Mouse (Mus musculus) liver, embryonic 13.5 days (tissue): ENCODE data around the gene Smco3. TPM values are rescaled to one million over a fixed set of nuclear protein-coding genes. Genes with fewer than 3 reads are reported as not detected.

Experiments
- ATAC-seq: fragments of 200-750 bp; cut with Nextera tagmentation; 2 replicates; pipeline ENCODE4 v1.8.0; 2017; ENCODE audit warnings: low read depth, mild to moderate bottlenecking, moderate number of reproducible peaks, moderate library complexity
- DNase-seq: peaks from one replicate; pipeline ENCODE4 v3.0.0; 2022
- H3K27ac ChIP-seq: fragments of 300-500 bp; sonication (generic); 2 replicates; pipeline ENCODE4 v1.5.1; 2015; ENCODE audit warnings: moderate library complexity, mild to moderate bottlenecking, inconsistent platforms
- H3K27me3 ChIP-seq: fragments of 300-500 bp; sonication (generic); 2 replicates; pipeline ENCODE4 v1.6.1; 2015; ENCODE audit warnings: mild to moderate bottlenecking, inconsistent platforms
- H3K36me3 ChIP-seq: fragments of 300-500 bp; sonication (generic); 2 replicates; pipeline ENCODE4 v1.6.1; 2015; ENCODE audit warnings: mild to moderate bottlenecking, inconsistent platforms
- H3K4me1 ChIP-seq: fragments of 300-500 bp; sonication (generic); replicated peaks from 2 replicates; pipeline ENCODE4 v1.6.1; 2015; ENCODE audit warnings: inconsistent platforms
- H3K4me2 ChIP-seq: fragments of 300-500 bp; sonication (generic); 2 replicates; pipeline ENCODE4 v1.6.1; 2015; ENCODE audit warnings: inconsistent platforms, mild to moderate bottlenecking, moderate library complexity
- H3K4me3 ChIP-seq: fragments of 300-500 bp; sonication (generic); replicated peaks from 2 replicates; pipeline ENCODE4 v1.5.1; 2015; ENCODE audit warnings: mild to moderate bottlenecking, inconsistent platforms
- H3K9ac ChIP-seq: fragments of 300-500 bp; sonication (generic); 2 replicates; pipeline ENCODE4 v1.6.1; 2015; ENCODE audit warnings: mild to moderate bottlenecking, inconsistent platforms
- H3K9me3 ChIP-seq: fragments of 300-500 bp; sonication (generic); replicated peaks from 2 replicates; pipeline ENCODE4 v1.6.1; 2016; ENCODE audit warnings: inconsistent platforms
- WGBS: fragments of 180-500 bp; shearing (Covaris S2); methylation state at CpG from one replicate; pipeline ENCODE4 v1.1.7; 2015; ENCODE audit not compliant: insufficient replicate concordance; 5-methylcytosine and 5-hydroxymethylcytosine counted together
- polyA plus RNA-seq: library from polyadenylated mRNA; unstranded; fragments of >200 nt; fragmentation: Nextera tagmentation; extraction: Ambion mirVana; gene quantifications from 2 replicates; pipeline ENCODE4 v1.2.1, GENCODE M21; 2015

Gene Smco3
- polyA plus RNA-seq, 1 experiment from 2014 or later: not detected

DNA sequence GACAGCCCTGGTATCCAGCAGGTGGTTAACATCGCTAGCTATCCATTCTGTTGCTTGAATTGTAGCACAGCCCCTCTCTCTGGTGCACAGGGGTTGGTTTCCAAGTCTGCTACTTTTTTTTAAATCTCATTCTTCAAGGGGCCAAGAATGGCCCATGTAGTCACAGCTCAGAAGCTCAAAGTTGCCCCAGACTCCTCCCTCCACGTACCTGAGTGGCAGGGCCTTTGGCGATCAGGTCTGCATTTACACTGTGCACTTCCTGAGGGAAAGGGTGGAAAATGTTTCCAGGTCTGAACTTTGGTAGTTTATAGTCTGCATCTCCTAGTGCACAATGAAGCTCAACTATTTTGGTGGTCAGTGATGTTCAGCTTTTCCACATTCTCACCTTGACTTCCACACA, 12.0 kb upstream of the Smco3 start:
- Histone ChIP-seq H3K9me3 (no peaks in the 10 kb centered on the region), H3K4me1 (peaks cover 53% of the 10 kb centered on the region), H3K36me3 (peaks cover 66% of the 10 kb centered on the region), H3K27ac (no peak overlapping the region), H3K4me2 (no peak overlapping the region), H3K4me3 (no peak overlapping the region), H3K27me3 (no peaks in the 10 kb centered on the region), H3K9ac (no peak overlapping the region)
- WGBS: 88% methylated on average over 3 of the region's 3 CpGs
- no peak for DNase-seq
- no peak for ATAC-seq

GRCm38 (mm10) chr6:136845706-136846480, 10.6 kb upstream of the Smco3 start:
- Histone ChIP-seq H3K27ac (no peak overlapping the region), H3K27me3 (no peaks in the 10 kb centered on the region), H3K9ac (no peak overlapping the region), H3K9me3 (no peaks in the 10 kb centered on the region), H3K4me2 (no peak overlapping the region), H3K36me3 (peaks cover 52% of the 10 kb centered on the region), H3K4me3 (no peak overlapping the region), H3K4me1 (peaks cover 40% of the 10 kb centered on the region)
- ATAC-seq: no peak
- 81% methylated on average over 5 of the region's 5 CpGs for WGBS
- no peak for DNase-seq

- WGBS: 72% methylated on average over 2 of the region's 2 CpGs
- H3K4me1 ChIP-seq: peaks cover 30% of the 10 kb centered on the region
- no peak overlapping the region for H3K9ac ChIP-seq
- ATAC-seq (no peak), DNase-seq (no peak)
- H3K4me3 ChIP-seq: no peak overlapping the region
- H3K9me3 ChIP-seq: no peaks in the 10 kb centered on the region
- peaks cover 42% of the 10 kb centered on the region for H3K36me3 ChIP-seq
- no peak overlapping the region for H3K4me2 ChIP-seq
- H3K27me3 ChIP-seq: no peaks in the 10 kb centered on the region
- H3K27ac ChIP-seq: no peak overlapping the region
These were observed 9.7 kb upstream of the Smco3 start for GRCm38 (mm10) chr6:136844903-136845302.

DNA sequence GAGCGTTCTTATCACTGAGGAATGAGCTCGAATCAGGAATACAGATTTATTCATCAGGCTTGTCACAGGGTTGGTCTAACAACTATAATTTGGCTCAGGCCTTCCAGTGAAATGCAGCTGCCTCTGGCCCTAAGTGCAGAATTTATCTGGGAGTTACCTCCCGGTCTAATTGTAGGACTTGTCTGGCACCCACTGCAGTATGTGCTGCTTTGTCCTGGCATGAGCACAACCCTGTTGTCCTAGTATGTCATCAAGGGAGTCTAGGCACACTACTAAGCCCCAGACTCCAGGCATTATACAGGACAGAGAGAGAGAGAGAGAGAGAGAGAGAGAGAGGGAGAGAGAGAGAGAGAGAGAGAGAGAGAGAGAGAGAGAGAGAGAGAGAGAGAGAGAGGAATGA, 2.1 kb upstream of the Smco3 start:
- no peak overlapping the region for H3K9ac ChIP-seq
- H3K4me2 ChIP-seq: no peak overlapping the region
- H3K9me3 ChIP-seq: no peaks in the 10 kb centered on the region
- H3K4me3 ChIP-seq: no peak overlapping the region
- no peaks in the 10 kb centered on the region for H3K36me3 ChIP-seq
- H3K4me1 ChIP-seq: peaks cover 4% of the 10 kb centered on the region; the same call in 1 of the 2 replicates
- no peak overlapping the region for H3K27ac ChIP-seq
- peaks cover 7% of the 10 kb centered on the region; the same call in 1 of the 2 replicates for H3K27me3 ChIP-seq
- WGBS: 60% methylated on average over 3 of the region's 3 CpGs
- DNase-seq (no peak), ATAC-seq (no peak)

GRCm38 (mm10) chr6:136831712-136832111, 3.5 kb downstream of the Smco3 start:
- ATAC-seq (no peak), DNase-seq (no peak)
- no peak overlapping the region; the same call in 1 of the 2 replicates for H3K27ac ChIP-seq
- WGBS: 29% methylated on average over 5 of the region's 5 CpGs
- H3K27me3 ChIP-seq: peaks cover 2% of the 10 kb centered on the region; the same call in 1 of the 2 replicates
- H3K4me2 ChIP-seq: no peak overlapping the region
- no peak overlapping the region for H3K9ac ChIP-seq
- H3K4me3 ChIP-seq: no peak overlapping the region
- no peaks in the 10 kb centered on the region for H3K9me3 ChIP-seq
- H3K4me1 ChIP-seq: peaks cover 11% of the 10 kb centered on the region
- H3K36me3 ChIP-seq: no peaks in the 10 kb centered on the region

- no peaks in the 10 kb centered on the region for H3K9me3 ChIP-seq
These were observed 6.6 kb downstream of the Smco3 start for GRCm38 (mm10) chr6:136828681-136829080.

GRCm38 (mm10) chr6:136827881-136828561, 7.2 kb downstream of the Smco3 start, which contains the start of gene Wbp11:
Wbp11 (minus strand) TSS chr6:136828233.
- Histone ChIP-seq H3K36me3 (peaks cover 23% of the 10 kb centered on the region), H3K9ac (peak within 1 kb of the TSS; percentile 97), H3K27me3 (no peaks in the 10 kb centered on the region), H3K27ac (peak within 1 kb of the TSS; percentile 85), H3K4me1 (peaks cover 16% of the 10 kb centered on the region), H3K4me2 (peak within 1 kb of the TSS; percentile 81), H3K9me3 (no peaks in the 10 kb centered on the region), H3K4me3 (peak within 1 kb of the TSS; percentile 89)
- DNase-seq: peak; percentile 92
- peak; percentile 100 for ATAC-seq
- under 1% methylated on average over 45 of the region's 45 CpGs for WGBS

More at GRCm38 (mm10) chr6:136828681-136829080, 6.6 kb downstream of the Smco3 start:
- peaks cover 20% of the 10 kb centered on the region for H3K36me3 ChIP-seq
- no peaks in the 10 kb centered on the region for H3K27me3 ChIP-seq
- H3K4me3 ChIP-seq: peak overlapping the region; percentile 89
- H3K27ac ChIP-seq: no peak overlapping the region
- 29% methylated on average over 4 of the region's 4 CpGs for WGBS
- no peak for ATAC-seq
- H3K4me2 ChIP-seq: peak overlapping the region; percentile 70
- peaks cover 16% of the 10 kb centered on the region for H3K4me1 ChIP-seq
- H3K9ac ChIP-seq: peak overlapping the region; percentile 62
- no peak for DNase-seq

GRCm38 (mm10) chr6:136827516-136827880, 7.8 kb downstream of the Smco3 start, which contains the start of gene BC049715:
BC049715 (plus strand) TSS chr6:136827626.
- H3K27ac ChIP-seq: peak within 1 kb of the TSS; percentile 85
- H3K27me3 ChIP-seq: no peaks in the 10 kb centered on the region
- DNase-seq: no peak
- WGBS: under 1% methylated on average over 34 of the region's 34 CpGs
- no peak; the same call in 1 of the 2 replicates for ATAC-seq
- no peaks in the 10 kb centered on the region for H3K9me3 ChIP-seq
- H3K36me3 ChIP-seq: peaks cover 28% of the 10 kb centered on the region
- H3K4me2 ChIP-seq: peak within 1 kb of the TSS; percentile 81
- H3K4me3 ChIP-seq: peak within 1 kb of the TSS; percentile 89
- H3K9ac ChIP-seq: peak within 1 kb of the TSS; percentile 97
- peaks cover 16% of the 10 kb centered on the region for H3K4me1 ChIP-seq

GRCm38 (mm10) chr6:136827116-136827515, 8.1 kb downstream of the Smco3 start:
- Histone ChIP-seq H3K9ac (peak overlapping the region; percentile 97), H3K27me3 (no peaks in the 10 kb centered on the region), H3K27ac (peak overlapping the region; percentile 85), H3K36me3 (peaks cover 32% of the 10 kb centered on the region), H3K4me3 (peak overlapping the region; percentile 89), H3K4me2 (peak overlapping the region; percentile 81), H3K4me1 (peaks cover 16% of the 10 kb centered on the region), H3K9me3 (no peaks in the 10 kb centered on the region)
- no peak for DNase-seq
- no peak for ATAC-seq
- 6% methylated on average over 7 of the region's 7 CpGs for WGBS

- H3K27ac ChIP-seq: no peak overlapping the region
- no peak for DNase-seq
- H3K4me2 ChIP-seq: no peak overlapping the region
- H3K4me3 ChIP-seq: no peak overlapping the region
- 87% methylated on average over 8 of the region's 8 CpGs for WGBS
- no peaks in the 10 kb centered on the region for H3K9me3 ChIP-seq
- 0 out of 2 replicates have a peak overlapping the region, but pooled peaks have one; percentile 17 for H3K9ac ChIP-seq
- no peak for ATAC-seq
- H3K36me3 ChIP-seq: peaks cover 53% of the 10 kb centered on the region
- no peaks in the 10 kb centered on the region for H3K27me3 ChIP-seq
- peaks cover 16% of the 10 kb centered on the region for H3K4me1 ChIP-seq
These were observed 10.3 kb downstream of the Smco3 start for GRCm38 (mm10) chr6:136824987-136825386.

DNA sequence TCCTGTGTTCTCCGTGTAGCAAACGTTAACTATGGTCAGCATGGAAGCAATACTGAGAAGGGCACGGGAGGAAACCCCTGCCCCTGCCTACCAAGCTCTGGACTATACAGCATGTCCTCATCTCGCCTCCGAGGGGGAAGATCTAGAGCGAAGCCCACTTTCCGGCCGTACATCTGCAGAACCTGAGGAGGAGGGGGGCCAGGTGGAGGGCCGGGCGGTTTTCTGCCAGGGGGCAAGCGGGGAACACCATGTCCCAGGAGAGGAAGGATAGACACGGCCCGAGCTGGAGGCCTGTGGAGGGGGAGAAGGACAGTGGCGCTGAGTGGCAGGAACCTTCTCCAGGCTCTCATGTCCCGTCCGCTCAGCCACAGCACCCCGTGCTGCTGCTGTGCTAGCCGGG, 14.2 kb downstream of the Smco3 start:
- DNase-seq (no peak), ATAC-seq (0 out of 2 replicates have a peak, but pooled peaks have one; percentile 39)
- Histone ChIP-seq H3K9me3 (no peaks in the 10 kb centered on the region), H3K4me1 (no peaks in the 10 kb centered on the region), H3K4me2 (no peak overlapping the region), H3K9ac (no peak overlapping the region), H3K27ac (no peak overlapping the region), H3K4me3 (no peak overlapping the region), H3K36me3 (peaks cover 91% of the 10 kb centered on the region), H3K27me3 (no peaks in the 10 kb centered on the region)
- 92% methylated on average over 18 of the region's 18 CpGs for WGBS
